Mouse (Mus musculus) embryo, embryonic 11.5 days (tissue): ENCODE data around the gene Hoxc9.
A peak's percentile ranks its signal among the peaks of the same experiment; 100 is the strongest.

ENCODE experiments used
- DNase-seq: peaks from one replicate; pipeline ENCODE4 v3.0.0-alpha.2; 2012; ENCODE audit warnings: low read depth, low spot score

The Hoxc9 gene

GRCm38 (mm10) chr15:102998608-102999182 is 22.5 kb downstream of the Hoxc9 start:
- no peak for DNase-seq

DNA sequence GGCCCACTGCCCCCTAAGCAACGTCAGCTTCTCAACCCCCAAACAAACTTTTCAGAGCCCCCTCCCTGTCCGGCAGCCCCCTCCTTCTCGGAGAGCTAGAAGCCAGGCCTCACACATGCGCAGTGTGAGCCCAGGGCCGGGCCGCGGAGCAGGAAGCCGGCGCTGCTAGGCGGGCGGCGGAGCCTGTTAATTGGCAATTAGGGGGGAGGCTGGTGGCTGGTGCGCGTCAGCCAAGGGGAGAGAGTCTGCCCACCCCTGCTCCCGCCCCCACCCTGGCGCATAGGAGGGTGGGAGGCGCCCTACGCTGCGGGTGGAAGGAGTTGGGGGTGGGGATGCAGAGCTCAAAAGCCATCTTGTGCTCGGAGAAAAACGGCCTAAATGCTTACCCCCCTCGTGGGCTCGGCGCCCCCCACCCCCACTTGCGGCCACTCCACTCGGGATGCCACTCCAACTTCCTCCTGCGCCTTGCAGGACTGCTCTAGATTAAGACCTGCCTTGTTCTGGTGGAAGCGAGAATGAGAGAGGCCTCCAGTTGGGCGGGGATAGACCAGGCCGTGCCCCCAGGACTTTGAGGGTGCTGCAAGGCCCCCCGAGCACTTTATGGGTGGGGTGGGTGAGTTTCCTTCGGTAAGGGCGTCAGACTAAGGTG is 23.1 kb downstream of the Hoxc9 start:
- peak; percentile 75 for DNase-seq

- no peak for DNase-seq
Observed at GRCm38 (mm10) chr15:102999955-103000354, 23.7 kb downstream of the Hoxc9 start.

GRCm38 (mm10) chr15:103000501-103000901 is 24.3 kb downstream of the Hoxc9 start:
- no peak for DNase-seq

- no peak for DNase-seq
Observed at GRCm38 (mm10) chr15:103001370-103001769, 25.1 kb downstream of the Hoxc9 start.

GRCm38 (mm10) chr15:103002156-103002555 is 25.9 kb downstream of the Hoxc9 start:
- no peak for DNase-seq

DNA sequence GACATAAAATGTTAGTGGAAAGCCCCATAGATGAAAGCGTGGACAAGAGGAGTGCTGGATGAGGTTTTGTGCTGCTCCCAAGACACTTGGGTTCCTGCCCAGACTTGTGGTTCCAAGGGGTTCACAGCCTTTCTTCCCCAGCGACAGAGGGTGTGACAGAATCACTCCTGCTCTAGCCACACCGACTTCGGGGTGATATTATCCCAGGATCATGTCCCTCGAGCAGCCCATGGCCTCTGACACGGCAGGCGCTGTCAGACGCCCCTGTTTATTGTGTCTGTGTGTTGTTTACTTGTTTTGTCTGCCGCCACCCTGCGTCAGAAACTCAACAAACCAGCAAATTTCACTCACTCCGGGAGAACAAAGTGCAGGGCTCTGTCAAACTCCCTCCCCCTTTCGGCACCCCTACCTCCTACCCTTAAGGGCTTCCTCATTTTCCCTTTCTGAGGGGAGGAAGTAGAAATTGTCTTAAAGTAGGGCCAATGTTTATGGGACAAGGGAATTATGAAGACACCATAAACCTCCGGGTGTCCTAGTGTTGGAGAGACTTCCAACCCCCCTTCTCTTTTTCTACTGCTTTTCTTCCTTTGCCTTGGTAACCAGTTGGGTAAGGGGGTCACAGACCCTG is 26.7 kb downstream of the Hoxc9 start:
- DNase-seq = no peak

DNA sequence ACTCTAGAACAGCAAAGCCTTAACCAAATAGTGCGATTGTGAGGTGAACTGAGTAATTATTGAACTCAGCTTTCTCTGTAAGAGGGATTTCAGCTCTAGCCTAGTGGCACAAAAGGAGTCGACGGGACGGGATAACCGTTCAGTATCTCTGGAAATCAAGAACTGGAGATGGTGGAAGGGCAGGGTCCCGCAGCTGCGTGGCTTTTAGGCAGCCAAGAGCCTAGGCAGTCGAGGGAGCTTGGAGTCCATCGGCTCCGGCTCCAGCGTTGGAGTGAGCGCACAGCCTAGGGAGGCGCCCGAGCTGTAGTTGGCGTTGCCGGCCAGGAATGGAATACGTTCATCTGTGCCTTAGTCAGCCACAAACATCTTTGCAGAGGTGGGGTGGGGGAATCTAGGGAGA is 29.1 kb downstream of the Hoxc9 start:
- DNase-seq = no peak

DNA sequence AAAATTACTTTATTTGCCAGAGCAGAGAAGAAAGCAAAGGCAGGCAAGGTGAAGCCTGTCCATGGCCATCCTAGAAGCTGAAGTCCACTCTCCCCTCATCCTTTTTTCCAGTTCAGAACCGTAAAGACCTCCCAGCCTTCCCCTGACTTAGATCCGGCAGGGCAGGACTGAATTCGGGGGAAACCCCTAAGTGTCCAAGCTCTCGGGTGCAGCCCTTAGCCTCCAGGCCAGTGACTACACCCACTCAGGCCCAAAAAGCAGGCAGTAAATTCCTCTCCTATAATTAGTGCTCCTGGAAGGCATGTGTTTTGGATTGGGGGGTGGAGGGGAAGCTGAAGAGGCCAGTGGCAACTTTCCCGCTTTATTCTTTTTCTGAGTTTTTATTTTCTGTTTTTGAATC is 29.6 kb downstream of the Hoxc9 start:
- DNase-seq = no peak

- DNase-seq = no peak
Observed at GRCm38 (mm10) chr15:103006326-103006725, 30.1 kb downstream of the Hoxc9 start.

DNA sequence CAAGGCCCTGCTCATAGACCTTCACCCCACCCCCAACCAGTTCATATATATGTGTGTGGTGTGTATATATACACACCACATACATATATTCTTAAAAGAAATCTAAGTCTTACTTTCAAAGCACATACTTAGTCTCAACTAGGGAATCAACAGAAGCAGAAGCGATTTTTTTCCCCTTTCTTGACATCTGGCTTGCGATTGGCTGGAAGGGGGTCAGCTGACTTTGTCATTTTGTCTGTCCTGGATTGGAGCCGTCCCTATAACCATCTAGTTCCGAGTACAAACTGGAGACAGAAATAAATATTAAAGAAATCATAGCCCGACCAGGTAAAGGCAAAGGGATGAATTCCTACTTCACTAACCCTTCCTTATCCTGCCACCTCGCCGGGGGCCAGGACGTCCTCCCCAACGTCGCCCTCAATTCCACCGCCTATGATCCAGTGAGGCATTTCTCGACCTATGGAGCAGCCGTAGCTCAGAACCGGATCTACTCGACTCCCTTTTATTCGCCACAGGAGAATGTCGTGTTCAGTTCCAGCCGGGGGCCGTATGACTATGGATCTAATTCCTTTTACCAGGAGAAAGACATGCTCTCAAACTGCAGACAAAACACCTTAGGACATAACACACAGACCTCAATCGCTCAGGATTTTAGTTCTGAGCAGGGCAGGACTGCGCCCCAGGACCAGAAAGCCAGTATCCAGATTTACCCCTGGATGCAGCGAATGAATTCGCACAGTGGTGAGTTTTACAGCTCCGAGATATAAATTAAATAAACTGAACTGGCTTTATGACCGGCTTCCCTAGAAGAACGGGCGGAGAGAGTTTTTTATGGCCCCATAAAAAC is 33.2 kb downstream of the Hoxc9 start:
- no peak for DNase-seq

DNA sequence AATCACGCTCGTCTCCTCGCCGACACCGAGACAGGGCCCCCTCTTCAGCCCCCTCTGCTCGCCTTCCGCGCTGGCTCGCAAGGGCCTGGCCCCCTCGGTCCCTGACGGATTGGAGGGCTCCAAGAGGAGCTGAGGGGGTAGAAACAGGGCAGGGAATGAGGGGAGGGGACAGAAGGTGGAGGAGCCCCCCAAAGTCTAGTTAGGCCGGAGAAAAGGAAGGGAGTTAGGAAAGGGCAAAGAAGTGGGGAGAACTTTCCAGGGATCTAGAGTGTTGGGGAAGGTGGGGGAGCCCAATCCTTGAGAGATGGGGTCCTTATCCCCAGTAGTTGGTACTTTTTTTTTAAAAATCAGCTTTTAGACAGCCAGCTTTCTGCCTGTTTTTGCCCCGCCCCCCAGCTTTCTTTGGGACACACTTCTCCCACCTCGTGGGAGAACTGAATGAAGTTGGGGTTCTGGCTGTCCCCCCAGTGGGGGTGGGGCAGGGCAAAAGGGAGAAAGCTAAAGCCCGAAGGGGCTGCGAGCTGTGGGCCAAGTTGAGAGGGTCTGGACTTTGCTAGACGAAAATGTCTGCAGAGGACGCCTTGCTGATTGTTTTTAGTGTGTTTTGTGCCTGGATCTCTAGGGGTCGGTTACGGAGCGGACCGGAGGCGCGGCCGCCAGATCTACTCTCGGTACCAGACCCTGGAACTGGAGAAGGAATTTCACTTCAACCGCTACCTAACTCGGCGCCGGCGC is 34.0 kb downstream of the Hoxc9 start:
- DNase-seq = no peak

DNA sequence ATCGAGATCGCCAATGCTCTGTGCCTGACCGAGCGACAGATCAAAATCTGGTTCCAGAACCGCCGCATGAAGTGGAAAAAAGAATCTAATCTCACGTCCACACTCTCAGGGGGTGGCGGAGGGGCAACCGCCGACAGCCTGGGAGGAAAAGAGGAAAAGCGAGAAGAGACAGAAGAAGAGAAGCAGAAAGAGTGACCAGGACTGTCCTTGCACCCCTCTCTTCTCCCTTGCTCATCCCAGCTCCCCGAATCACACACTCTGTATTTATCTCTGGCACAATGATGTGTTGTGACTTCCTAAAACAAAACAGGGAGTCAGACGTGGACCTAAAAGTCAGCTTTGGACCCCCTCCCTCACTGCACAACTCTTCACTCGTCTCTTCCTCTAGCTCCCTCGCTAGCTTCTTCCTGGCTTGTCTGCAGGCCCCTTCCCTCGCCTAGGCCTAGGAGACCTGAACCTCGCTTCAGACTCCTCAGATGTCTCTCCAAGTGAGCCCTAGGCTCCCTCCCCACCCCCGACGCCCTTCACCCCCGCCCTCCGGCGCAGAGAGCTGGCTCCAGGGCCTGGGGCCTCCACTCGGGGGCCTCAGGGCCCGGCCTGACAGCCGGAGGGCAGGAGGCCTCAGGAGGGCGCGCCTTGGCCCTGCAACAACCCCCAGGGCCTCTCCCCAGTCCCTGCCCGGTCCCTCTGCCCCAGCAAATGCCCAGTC is 34.8 kb downstream of the Hoxc9 start:
- DNase-seq = no peak

GRCm38 (mm10) chr15:103011928-103012486 is 35.8 kb downstream of the Hoxc9 start:
- DNase-seq = no peak

- peak; percentile 82 for DNase-seq
Observed at GRCm38 (mm10) chr15:103013238-103013984, 37.2 kb downstream of the Hoxc9 start.

DNA sequence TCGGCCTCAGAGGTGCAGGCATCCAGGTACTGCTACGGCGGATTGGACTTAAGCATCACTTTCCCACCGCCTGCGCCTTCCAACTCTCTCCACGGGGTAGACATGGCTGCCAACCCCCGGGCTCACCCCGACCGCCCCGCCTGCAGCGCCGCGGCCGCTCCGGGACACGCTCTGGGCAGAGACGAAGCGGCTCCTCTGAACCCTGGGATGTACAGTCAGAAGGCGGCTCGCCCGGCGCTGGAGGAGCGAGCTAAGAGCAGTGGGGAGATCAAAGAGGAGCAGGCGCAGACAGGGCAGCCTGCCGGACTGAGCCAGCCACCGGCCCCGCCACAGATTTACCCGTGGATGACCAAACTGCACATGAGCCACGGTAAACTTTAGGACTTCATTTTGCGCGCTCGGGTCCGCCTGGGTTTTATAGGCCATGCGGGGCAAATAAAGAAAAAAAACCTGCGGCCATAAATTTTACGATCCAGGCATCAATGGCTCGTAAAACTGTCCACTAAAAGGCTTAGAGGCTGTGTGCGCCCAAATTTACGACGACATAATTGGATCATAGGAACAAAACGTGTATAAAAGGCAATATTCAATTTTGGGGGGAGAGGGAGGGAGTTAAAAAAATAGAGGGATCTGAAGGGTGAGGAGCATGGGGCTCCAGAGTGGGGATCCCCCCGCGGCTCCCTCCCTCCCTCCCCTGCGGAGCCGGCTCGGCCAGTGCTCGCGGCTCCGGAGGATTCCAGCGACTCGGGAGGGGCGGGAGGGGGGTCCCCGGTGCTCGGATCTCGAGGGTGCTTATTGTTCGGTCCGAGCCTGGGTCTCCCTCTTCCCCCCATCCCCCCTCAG is 38.1 kb downstream of the Hoxc9 start:
- DNase-seq = peak; percentile 77

GRCm38 (mm10) chr15:103015009-103015399 is 38.8 kb downstream of the Hoxc9 start:
- DNase-seq = no peak

- DNase-seq = no peak
Observed at GRCm38 (mm10) chr15:103015406-103016166, 39.3 kb downstream of the Hoxc9 start.
